Mouse (Mus musculus): ENCODE data around the gene Ttc6. TPM values are rescaled to one million over a fixed set of nuclear protein-coding genes. Genes with fewer than 3 reads are reported as not detected.
A peak's percentile ranks its signal among the peaks of the same experiment; 100 is the strongest.

Gene Ttc6
- polyA plus RNA-seq (2015; fragmentation: Nextera tagmentation; extraction: Ambion mirVana), result 0.09 and 0.18 TPM in 2 replicates

GRCm38 (mm10) chr12:57563909-57564308, at the start of gene Ttc6:
Gene Ttc6, plus strand, starts transcription at chr12:57564113.
- no peak within 1 kb of the TSS for H3K4me2 ChIP-seq (ENCODE audit: low read length)
- no peaks in the 10 kb centered on the region for H3K36me3 ChIP-seq (ENCODE audit: insufficient read depth, low read length)
- H3K9ac ChIP-seq (ENCODE audit: low read depth, low read length), result no peak within 1 kb of the TSS
- H3K4me1 ChIP-seq (replicated peaks; ENCODE audit: insufficient read depth, low read length), result no peaks in the 10 kb centered on the region
- H3K27me3 ChIP-seq (ENCODE audit: insufficient read depth, low read length), result no peaks in the 10 kb centered on the region
- no peak within 1 kb of the TSS for H3K4me3 ChIP-seq (replicated peaks; ENCODE audit: low read depth, low read length)
- no peak for DNase-seq (ENCODE audit: low spot score)
- 68% methylated on average over 6 of the region's 6 CpGs for WGBS
- no peak for TF ChIP-seq CTCF (IDR thresholded peaks at IDR 0.05; ENCODE audit: low read depth)
- no peak within 1 kb of the TSS for H3K27ac ChIP-seq
- H3K9me3 ChIP-seq (replicated peaks; ENCODE audit: low read length), result no peaks in the 10 kb centered on the region
- no peak for ATAC-seq (replicated peaks; ENCODE audit: low FRiP score, low read depth)

- Histone ChIP-seq H3K4me1 (replicated peaks; ENCODE audit: insufficient read depth, low read length) (no peaks in the 10 kb centered on the region), H3K27me3 (ENCODE audit: insufficient read depth, low read length) (no peaks in the 10 kb centered on the region), H3K9me3 (replicated peaks; ENCODE audit: low read length) (no peaks in the 10 kb centered on the region), H3K4me3 (replicated peaks; ENCODE audit: low read depth, low read length) (no peak overlapping the region), H3K27ac (no peak overlapping the region), H3K36me3 (ENCODE audit: insufficient read depth, low read length) (no peaks in the 10 kb centered on the region), H3K4me2 (ENCODE audit: low read length) (no peak overlapping the region), H3K9ac (ENCODE audit: low read depth, low read length) (no peak overlapping the region)
- ATAC-seq (replicated peaks; ENCODE audit: low FRiP score, low read depth), result no peak
- WGBS, result 71% methylated on average over 1 of the region's 1 CpGs
- no peak for DNase-seq (ENCODE audit: low spot score)
- TF ChIP-seq CTCF (IDR thresholded peaks at IDR 0.05; ENCODE audit: low read depth), result peak; percentile 32; the same call in 1 of the 2 replicates
Observed at GRCm38 (mm10) chr12:57514552-57514951, 49.4 kb upstream of the Ttc6 start.

GRCm38 (mm10) chr12:57515702-57516377, 48.1 kb upstream of the Ttc6 start:
- ATAC-seq (replicated peaks; ENCODE audit: low FRiP score, low read depth) (no peak), DNase-seq (ENCODE audit: low spot score) (no peak)
- Histone ChIP-seq H3K9ac (ENCODE audit: low read depth, low read length) (no peak overlapping the region), H3K4me3 (replicated peaks; ENCODE audit: low read depth, low read length) (no peak overlapping the region), H3K27me3 (ENCODE audit: insufficient read depth, low read length) (no peaks in the 10 kb centered on the region), H3K9me3 (replicated peaks; ENCODE audit: low read length) (no peaks in the 10 kb centered on the region), H3K27ac (no peak overlapping the region), H3K4me1 (replicated peaks; ENCODE audit: insufficient read depth, low read length) (no peaks in the 10 kb centered on the region), H3K36me3 (ENCODE audit: insufficient read depth, low read length) (no peaks in the 10 kb centered on the region), H3K4me2 (ENCODE audit: low read length) (no peak overlapping the region)
- no peak for TF ChIP-seq CTCF (IDR thresholded peaks at IDR 0.05; ENCODE audit: low read depth)
- 48% methylated on average over 12 of the region's 12 CpGs for WGBS

GRCm38 (mm10) chr12:57528335-57528734, 35.6 kb upstream of the Ttc6 start:
- Histone ChIP-seq H3K9ac (ENCODE audit: low read depth, low read length) (no peak overlapping the region), H3K9me3 (replicated peaks; ENCODE audit: low read length) (no peaks in the 10 kb centered on the region), H3K36me3 (ENCODE audit: insufficient read depth, low read length) (no peaks in the 10 kb centered on the region), H3K4me2 (ENCODE audit: low read length) (no peak overlapping the region), H3K4me3 (replicated peaks; ENCODE audit: low read depth, low read length) (no peak overlapping the region), H3K27ac (no peak overlapping the region), H3K4me1 (replicated peaks; ENCODE audit: insufficient read depth, low read length) (no peaks in the 10 kb centered on the region), H3K27me3 (ENCODE audit: insufficient read depth, low read length) (peaks cover 27% of the 10 kb centered on the region)
- WGBS, result 68% methylated on average over 4 of the region's 4 CpGs
- TF ChIP-seq CTCF (IDR thresholded peaks at IDR 0.05; ENCODE audit: low read depth), result no peak
- DNase-seq (ENCODE audit: low spot score) (no peak), ATAC-seq (replicated peaks; ENCODE audit: low FRiP score, low read depth) (no peak)

GRCm38 (mm10) chr12:57530474-57530873, 33.4 kb upstream of the Ttc6 start:
- ATAC-seq (replicated peaks; ENCODE audit: low FRiP score, low read depth) (no peak), DNase-seq (ENCODE audit: low spot score) (no peak)
- peaks cover 45% of the 10 kb centered on the region for H3K27me3 ChIP-seq (ENCODE audit: insufficient read depth, low read length)
- WGBS, result 18% methylated on average over 9 of the region's 9 CpGs
- no peak overlapping the region for H3K27ac ChIP-seq
- H3K36me3 ChIP-seq (ENCODE audit: insufficient read depth, low read length), result no peaks in the 10 kb centered on the region
- no peak overlapping the region for H3K4me3 ChIP-seq (replicated peaks; ENCODE audit: low read depth, low read length)
- no peak for TF ChIP-seq CTCF (IDR thresholded peaks at IDR 0.05; ENCODE audit: low read depth)
- no peaks in the 10 kb centered on the region for H3K9me3 ChIP-seq (replicated peaks; ENCODE audit: low read length)
- H3K4me1 ChIP-seq (replicated peaks; ENCODE audit: insufficient read depth, low read length), result no peaks in the 10 kb centered on the region
- H3K4me2 ChIP-seq (ENCODE audit: low read length), result no peak overlapping the region
- no peak overlapping the region for H3K9ac ChIP-seq (ENCODE audit: low read depth, low read length)

- DNase-seq (ENCODE audit: low spot score), result no peak
- ATAC-seq (replicated peaks; ENCODE audit: low FRiP score, low read depth), result 0 out of 2 replicates have a peak, but pooled peaks have one; percentile 8
- Histone ChIP-seq H3K4me2 (ENCODE audit: low read length) (no peak overlapping the region), H3K27ac (no peak overlapping the region), H3K4me3 (replicated peaks; ENCODE audit: low read depth, low read length) (peak overlapping the region; percentile 7; the same call in 1 of the 2 replicates), H3K9ac (ENCODE audit: low read depth, low read length) (no peak overlapping the region), H3K4me1 (replicated peaks; ENCODE audit: insufficient read depth, low read length) (no peaks in the 10 kb centered on the region), H3K27me3 (ENCODE audit: insufficient read depth, low read length) (peaks cover 73% of the 10 kb centered on the region), H3K9me3 (replicated peaks; ENCODE audit: low read length) (no peaks in the 10 kb centered on the region), H3K36me3 (ENCODE audit: insufficient read depth, low read length) (no peaks in the 10 kb centered on the region)
- 4% methylated on average over 5 of the region's 6 CpGs for WGBS
- no peak for TF ChIP-seq CTCF (IDR thresholded peaks at IDR 0.05; ENCODE audit: low read depth)
Observed at GRCm38 (mm10) chr12:57534517-57534878, 29.4 kb upstream of the Ttc6 start.

Data from kidney, postnatal 0 days (tissue).